Mouse (Mus musculus): ENCODE data around the gene Fstl4. TPM values are rescaled to one million over a fixed set of nuclear protein-coding genes. Genes with fewer than 3 reads are reported as not detected.
A peak's percentile ranks its signal among the peaks of the same experiment; 100 is the strongest.
"Not testable (repeated sequence)": the region's sequence is repeated elsewhere in the genome, so short reads cannot be mapped to it uniquely, and the experiment has no call there.

Gene Fstl4
- total and polyA plus RNA-seq, 3 experiments, result 1.5 to 4.0 (median 3.0) TPM

DNA sequence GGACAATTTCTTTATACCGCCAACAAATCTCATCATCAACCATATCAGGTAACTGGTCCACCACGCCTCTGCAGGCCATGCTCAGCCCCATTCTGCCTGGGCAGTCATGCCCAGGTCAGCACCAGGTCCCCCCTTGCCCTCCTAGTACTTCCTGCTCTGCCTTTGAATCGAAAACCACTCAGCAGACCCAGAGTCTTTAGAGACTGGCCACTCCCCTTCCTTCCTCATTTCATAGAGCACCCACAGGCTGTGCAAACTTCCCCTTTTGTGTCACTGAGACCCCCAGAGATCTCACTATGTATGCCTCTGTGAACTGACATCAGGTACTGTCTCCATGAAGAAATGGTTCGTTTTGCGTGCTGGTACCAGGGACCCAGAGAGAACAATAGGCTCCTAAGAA, 420.3 kb downstream of the Fstl4 start:
- WGBS, result 66% methylated on average over 5 of the region's 5 CpGs
- intact Hi-C loops (cut with DNase I), result no loop called here
- peak in 1 of 2 experiments; percentile 7 for DNase-seq

DNA sequence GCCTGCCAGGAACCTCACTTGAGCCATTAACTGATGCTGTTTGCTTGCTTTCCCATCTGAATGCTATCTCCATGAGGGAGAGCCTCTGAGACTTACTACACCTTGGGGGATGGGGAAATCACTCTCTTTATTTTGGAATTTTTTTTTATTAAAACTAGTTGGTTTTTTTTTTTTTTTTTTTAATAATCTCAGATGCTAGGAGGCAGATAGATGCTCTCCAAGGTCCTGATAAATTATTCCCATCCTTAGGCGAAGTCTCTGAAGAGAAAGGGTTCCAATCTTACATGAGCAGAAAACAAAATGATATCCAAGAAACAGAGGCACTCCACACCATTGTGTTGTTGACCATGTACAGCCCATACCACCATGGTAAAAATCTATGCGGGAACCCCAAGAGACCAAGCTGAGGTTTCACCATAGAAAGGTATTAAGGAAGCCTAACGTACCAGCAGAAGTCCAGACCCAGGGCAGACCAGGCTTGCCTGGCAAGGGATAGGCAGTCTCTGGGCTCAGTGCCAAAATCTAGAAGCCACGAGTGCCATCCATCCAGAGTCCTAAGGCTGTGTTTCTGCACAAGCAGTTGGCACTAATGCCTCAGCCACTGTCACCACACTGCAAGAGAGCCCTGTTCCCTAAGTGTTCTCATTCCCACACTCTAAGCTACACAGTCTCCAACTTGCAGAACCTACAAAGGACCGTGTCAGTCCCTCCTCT, 423.1 kb downstream of the Fstl4 start:
- no peaks in the 10 kb centered on the region for H3K27me3 ChIP-seq (ENCODE audit: control insufficient read depth, insufficient read depth, low read length)
- H3K27ac ChIP-seq, result no peak overlapping the region
- H3K36me3 ChIP-seq (ENCODE audit: control insufficient read depth, insufficient read depth, low read length), result no peaks in the 10 kb centered on the region
- no peak overlapping the region for H3K9ac ChIP-seq (ENCODE audit: low read depth, low read length)
- H3K4me3 ChIP-seq, result no peak overlapping the region
- peaks cover 2% of the 10 kb centered on the region; the same call in 1 of the 2 replicates for H3K4me1 ChIP-seq (ENCODE audit: control insufficient read depth, insufficient read depth, low read length)
- H3K79me2 ChIP-seq (replicated peaks; ENCODE audit: control insufficient read depth, insufficient read depth, low read length), result no peaks in the 10 kb centered on the region
- TF ChIP-seq EP300 (IDR thresholded peaks at IDR 0.05; ENCODE audit: insufficient read depth, low read depth, low read length), result no peak
- no peak for TF ChIP-seq CTCF (IDR thresholded peaks at IDR 0.05)
- TF ChIP-seq POLR2A (IDR thresholded peaks at IDR 0.05; ENCODE audit: insufficient read depth, low read depth, low read length), result no peak
- 56% methylated on average over 5 of the region's 5 CpGs for WGBS
- peak in 1 of 2 experiments; percentile 21 for DNase-seq
- intact Hi-C loops (cut with DNase I), result no loop called here

More for the DNA sequence above, 420.3 kb downstream of the Fstl4 start:
- Histone ChIP-seq H3K27ac (no peak overlapping the region), H3K4me3 (no peak overlapping the region), H3K9ac (ENCODE audit: low read depth, low read length) (no peak overlapping the region), H3K27me3 (ENCODE audit: control insufficient read depth, insufficient read depth, low read length) (no peaks in the 10 kb centered on the region), H3K79me2 (replicated peaks; ENCODE audit: control insufficient read depth, insufficient read depth, low read length) (no peaks in the 10 kb centered on the region), H3K36me3 (ENCODE audit: control insufficient read depth, insufficient read depth, low read length) (no peaks in the 10 kb centered on the region), H3K4me1 (ENCODE audit: control insufficient read depth, insufficient read depth, low read length) (peaks cover 2% of the 10 kb centered on the region; the same call in 1 of the 2 replicates)
- TF ChIP-seq CTCF (IDR thresholded peaks at IDR 0.05) (no peak), POLR2A (IDR thresholded peaks at IDR 0.05; ENCODE audit: insufficient read depth, low read depth, low read length) (no peak), EP300 (IDR thresholded peaks at IDR 0.05; ENCODE audit: insufficient read depth, low read depth, low read length) (no peak)

DNA sequence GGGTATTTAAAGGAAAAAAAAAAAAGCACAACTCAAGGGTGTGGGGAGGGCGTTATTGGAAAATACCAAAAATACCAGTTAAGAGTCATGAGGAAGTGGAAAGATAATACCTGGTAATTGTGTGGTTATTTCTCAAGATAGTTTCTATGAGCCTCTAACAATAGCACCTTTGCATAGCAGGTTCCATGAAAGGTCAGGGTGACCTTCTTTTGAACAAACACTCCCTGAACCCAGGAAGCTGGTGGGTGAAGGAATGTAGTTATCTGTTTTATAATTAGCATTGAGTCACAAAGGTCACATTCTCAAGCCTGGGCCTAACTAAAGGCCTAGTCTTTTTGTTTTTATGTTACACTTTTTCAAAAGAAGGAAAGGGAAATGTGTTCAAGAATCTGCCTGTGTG, 432.1 kb downstream of the Fstl4 start:
- H3K79me2 ChIP-seq (replicated peaks; ENCODE audit: control insufficient read depth, insufficient read depth, low read length); DNase-seq; intact Hi-C loops (cut with DNase I); H3K27ac ChIP-seq; H3K27me3 ChIP-seq (ENCODE audit: control insufficient read depth, insufficient read depth, low read length); H3K36me3 ChIP-seq (ENCODE audit: control insufficient read depth, insufficient read depth, low read length); H3K4me3 ChIP-seq; H3K4me1 ChIP-seq (ENCODE audit: control insufficient read depth, insufficient read depth, low read length); H3K9ac ChIP-seq (ENCODE audit: low read depth, low read length): not testable (repeated sequence)
- WGBS, result 71% methylated on average over 1 of the region's 1 CpGs

DNA sequence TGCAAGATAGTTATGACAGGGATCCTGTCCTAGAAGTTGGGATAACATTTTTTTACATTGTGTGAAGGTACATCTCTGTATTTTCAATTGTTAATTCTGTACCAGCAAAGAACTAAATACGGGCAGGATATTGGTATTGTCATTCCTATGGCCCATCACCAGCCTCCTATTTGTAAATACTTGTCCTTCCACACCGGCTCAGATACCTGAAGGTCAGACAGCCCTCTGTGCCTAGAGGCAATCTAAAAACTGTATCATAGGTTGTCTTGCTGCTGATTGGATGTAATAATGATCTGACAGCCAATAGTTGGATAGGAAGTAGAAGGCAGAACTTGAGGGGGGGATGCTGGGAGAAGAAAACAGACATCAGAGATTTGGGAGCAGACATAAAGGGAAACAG, 432.7 kb downstream of the Fstl4 start:
- no peaks in the 10 kb centered on the region for H3K4me1 ChIP-seq (ENCODE audit: control insufficient read depth, insufficient read depth, low read length)
- no peak overlapping the region for H3K9ac ChIP-seq (ENCODE audit: low read depth, low read length)
- H3K27ac ChIP-seq, result no peak overlapping the region
- H3K4me3 ChIP-seq, result no peak overlapping the region
- no peak for TF ChIP-seq EP300 (IDR thresholded peaks at IDR 0.05; ENCODE audit: insufficient read depth, low read depth, low read length)
- TF ChIP-seq POLR2A (IDR thresholded peaks at IDR 0.05; ENCODE audit: insufficient read depth, low read depth, low read length), result no peak
- TF ChIP-seq CTCF (IDR thresholded peaks at IDR 0.05), result no peak
- intact Hi-C loops (cut with DNase I), result no loop called here
- WGBS, result 94% methylated on average over 2 of the region's 2 CpGs
- no peaks in the 10 kb centered on the region for H3K36me3 ChIP-seq (ENCODE audit: control insufficient read depth, insufficient read depth, low read length)
- no peak for DNase-seq
- H3K27me3 ChIP-seq (ENCODE audit: control insufficient read depth, insufficient read depth, low read length), result no peaks in the 10 kb centered on the region
- no peaks in the 10 kb centered on the region for H3K79me2 ChIP-seq (replicated peaks; ENCODE audit: control insufficient read depth, insufficient read depth, low read length)

DNA sequence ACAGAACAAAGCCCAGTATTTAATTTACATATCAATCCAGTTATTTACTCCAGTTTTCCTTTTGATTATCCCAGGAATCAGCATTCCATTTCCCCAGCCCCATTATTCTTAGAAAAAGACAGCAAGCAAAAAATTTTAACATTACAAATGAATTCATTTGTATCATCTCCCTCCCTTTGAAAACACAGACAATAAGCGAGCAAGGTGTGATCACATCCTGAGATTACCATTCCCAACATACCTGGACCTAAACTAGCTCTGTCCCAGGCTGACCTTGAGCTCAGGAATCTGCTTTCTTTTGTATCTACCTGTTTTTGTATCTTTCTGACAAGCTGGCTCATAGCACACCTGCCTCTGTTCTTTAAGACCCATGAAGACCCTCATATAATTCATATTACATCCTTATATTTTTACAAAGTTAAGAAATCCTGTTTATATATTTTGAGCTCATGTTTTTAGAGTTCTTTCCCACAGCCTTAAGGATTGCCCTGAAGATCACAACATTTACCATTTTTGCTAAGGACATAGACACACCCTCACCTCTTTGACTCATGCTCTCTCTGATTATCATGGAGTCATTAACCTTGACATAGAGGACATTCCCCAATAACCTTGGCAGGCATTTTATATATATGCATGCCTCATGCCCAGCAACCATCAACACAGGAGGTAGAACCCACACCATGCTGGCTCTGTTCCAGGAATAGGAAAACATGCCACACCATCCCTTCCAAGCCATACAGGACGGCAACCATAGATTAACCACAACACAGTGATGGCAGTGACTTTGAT, 438.2 kb downstream of the Fstl4 start:
- intact Hi-C loops (cut with DNase I), result no loop called here
- Histone ChIP-seq H3K27me3 (ENCODE audit: control insufficient read depth, insufficient read depth, low read length) (no peaks in the 10 kb centered on the region), H3K4me1 (ENCODE audit: control insufficient read depth, insufficient read depth, low read length) (no peaks in the 10 kb centered on the region), H3K9ac (ENCODE audit: low read depth, low read length) (no peak overlapping the region), H3K27ac (no peak overlapping the region), H3K79me2 (replicated peaks; ENCODE audit: control insufficient read depth, insufficient read depth, low read length) (no peaks in the 10 kb centered on the region), H3K4me3 (no peak overlapping the region), H3K36me3 (ENCODE audit: control insufficient read depth, insufficient read depth, low read length) (no peaks in the 10 kb centered on the region)
- DNase-seq, result no peak
- WGBS, result 85% methylated on average over 2 of the region's 2 CpGs
- TF ChIP-seq POLR2A (IDR thresholded peaks at IDR 0.05; ENCODE audit: insufficient read depth, low read depth, low read length) (no peak), EP300 (IDR thresholded peaks at IDR 0.05; ENCODE audit: insufficient read depth, low read depth, low read length) (no peak), CTCF (IDR thresholded peaks at IDR 0.05) (no peak)

DNA sequence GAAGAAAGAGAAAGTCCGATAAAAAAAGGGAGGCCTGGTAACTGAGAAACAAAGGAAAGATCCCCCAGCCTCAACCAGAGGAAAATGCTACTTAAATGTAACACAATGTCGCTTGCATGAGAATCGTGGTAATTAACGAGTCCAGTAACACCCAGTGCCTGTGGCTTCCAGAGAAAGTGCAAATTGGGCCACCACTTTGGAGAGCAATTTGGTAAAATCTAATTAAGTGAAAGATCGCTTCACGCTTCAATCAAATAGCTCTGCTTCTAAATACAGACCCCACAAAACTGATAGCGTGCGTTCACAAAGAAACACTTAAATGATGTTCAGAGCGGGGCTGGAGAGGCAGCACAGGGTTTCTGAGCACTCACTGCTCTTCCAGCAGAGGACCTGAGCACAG, 446.4 kb downstream of the Fstl4 start:
- no peak for DNase-seq
- no peak overlapping the region for H3K27ac ChIP-seq
- H3K4me1 ChIP-seq (ENCODE audit: control insufficient read depth, insufficient read depth, low read length), result no peaks in the 10 kb centered on the region
- no peaks in the 10 kb centered on the region for H3K27me3 ChIP-seq (ENCODE audit: control insufficient read depth, insufficient read depth, low read length)
- H3K36me3 ChIP-seq (ENCODE audit: control insufficient read depth, insufficient read depth, low read length), result no peaks in the 10 kb centered on the region
- H3K9ac ChIP-seq (ENCODE audit: low read depth, low read length), result no peak overlapping the region
- no peak overlapping the region for H3K4me3 ChIP-seq
- intact Hi-C loops (cut with DNase I), result no loop called here
- WGBS, result 71% methylated on average over 9 of the region's 9 CpGs
- TF ChIP-seq POLR2A (IDR thresholded peaks at IDR 0.05; ENCODE audit: insufficient read depth, low read depth, low read length) (no peak), EP300 (IDR thresholded peaks at IDR 0.05; ENCODE audit: insufficient read depth, low read depth, low read length) (no peak), CTCF (IDR thresholded peaks at IDR 0.05) (no peak)
- no peaks in the 10 kb centered on the region for H3K79me2 ChIP-seq (replicated peaks; ENCODE audit: control insufficient read depth, insufficient read depth, low read length)
